Mouse (Mus musculus) CH12.LX (cell line): ENCODE measurements at regions not wholly inside any gene's neighbourhood (a gene's known extent, or its start where the extent isn't known, plus 50 kb on each side); places are given as distances from the start of the nearest gene placed in this dataset.

Source experiments
- CTCF ChIP-seq, 2 experiments: IDR thresholded peaks in 1 of 2; conservative IDR thresholded peaks in 1 of 2; 2 replicates each; pipeline ENCODE4 v1.5.1; 2011 to 2012; ENCODE audit warnings: low read depth in 2 of 2, low read length in 2 of 2, improper control_type of control experiment in 1 of 2, inconsistent platforms in 1 of 2, mild to moderate bottlenecking in 1 of 2, moderate library complexity in 1 of 2
- EP300 ChIP-seq: IDR thresholded peaks from 2 replicates; pipeline ENCODE4 v1.6.1; 2011; ENCODE audit warnings: low read length, improper control_type of control experiment
- JUND ChIP-seq: conservative IDR thresholded peaks from 2 replicates; pipeline ENCODE4 v1.6.1; 2011; ENCODE audit warnings: low read depth, low read length, improper control_type of control experiment
- KAT2A ChIP-seq: IDR thresholded peaks from 2 replicates; pipeline ENCODE4 v1.6.1; 2012; ENCODE audit warnings: low read length, improper control_type of control experiment, inconsistent platforms; ENCODE audit not compliant: insufficient replicate concordance
- MAFK ChIP-seq: IDR thresholded peaks from 2 replicates; pipeline ENCODE4 v1.6.1; 2011; ENCODE audit warnings: low read length, improper control_type of control experiment; ENCODE audit not compliant: insufficient replicate concordance
- MAZ ChIP-seq: IDR thresholded peaks from 2 replicates; pipeline ENCODE4 v1.6.1; 2012; ENCODE audit warnings: low read depth, mild to moderate bottlenecking, inconsistent platforms, low read length, improper control_type of control experiment, moderate library complexity
- MEF2A ChIP-seq: IDR thresholded peaks from 2 replicates; pipeline ENCODE4 v1.6.1; 2014; ENCODE audit warnings: low read depth, mild to moderate bottlenecking, inconsistent platforms, low read length, improper control_type of control experiment, borderline replicate concordance
- NELFE ChIP-seq: IDR thresholded peaks from 2 replicates; pipeline ENCODE4 v1.6.1; 2011; ENCODE audit warnings: low read depth, low read length, improper control_type of control experiment
- POLR2A ChIP-seq: IDR thresholded peaks from 2 replicates; pipeline ENCODE4 v1.6.1; 2011; ENCODE audit warnings: low read depth, mild to moderate bottlenecking, improper control_type of control experiment, low read length

DNA sequence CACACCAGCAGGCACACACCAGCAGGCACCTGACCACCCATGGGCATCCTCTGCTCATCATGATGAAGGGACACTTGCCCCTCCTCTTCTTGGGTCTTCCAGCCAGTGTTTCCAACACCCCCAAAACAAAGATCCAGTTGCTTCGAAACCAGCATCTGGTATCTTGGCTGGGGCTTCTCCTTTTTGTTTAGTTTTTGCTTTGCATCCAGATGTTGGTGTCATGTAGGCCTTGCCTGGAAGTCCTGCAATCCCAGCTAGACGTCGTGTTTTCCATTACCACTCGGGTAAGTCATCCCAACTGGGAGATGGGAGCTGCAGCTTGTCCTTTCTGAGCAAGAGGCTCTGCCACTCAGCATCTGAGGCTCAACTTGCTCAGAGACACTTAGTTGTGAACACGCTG is 70.6 kb upstream of the Tspan2 start:
- TF ChIP-seq JUND (no peak), CTCF (conservative IDR thresholded peaks at IDR 0.05 in 1 of 2, IDR thresholded peaks at IDR 0.05 in 1 of 2; ENCODE audit: low read depth in 2 of 2, low read length in 2 of 2) (no peak), MAFK (no peak), KAT2A (no peak), MAZ (no peak), EP300 (no peak), MEF2A (no peak), POLR2A (no peak), NELFE (no peak)
